Mouse (Mus musculus): Measurements from ENCODE around the gene Flvcr2. TPM values are rescaled to one million over a fixed set of nuclear protein-coding genes. Genes with fewer than 3 reads are reported as not detected.
"Not testable (repeated sequence)": the region's sequence is repeated elsewhere in the genome, so short reads cannot be mapped to it uniquely, and the experiment has no call there.

Flvcr2 gene
- 3.3 and 5.8 TPM in 2 replicates for polyA plus RNA-seq (2014; fragmentation: Nextera tagmentation; extraction: Ambion mirVana)

GRCm38 (mm10) chr12:85745827-85746695, at the start of gene Flvcr2:
Gene Flvcr2 (plus strand): TSS chr12:85746539.
- no peaks in the 10 kb centered on the region for H3K4me1 ChIP-seq (ENCODE audit: control insufficient read depth, insufficient read depth, low read length)
- peak; percentile 85 for ATAC-seq (ENCODE audit: low read depth)
- no peak within 1 kb of the TSS for H3K27ac ChIP-seq (ENCODE audit: low read depth, low read length)
- under 1% methylated on average over 51 of the region's 51 CpGs for WGBS
- peak within 1 kb of the TSS; percentile 84 for H3K4me2 ChIP-seq (ENCODE audit: low read depth, low read length)
- H3K36me3 ChIP-seq (ENCODE audit: control insufficient read depth, insufficient read depth, low read length): no peaks in the 10 kb centered on the region
- H3K9ac ChIP-seq (replicated peaks; ENCODE audit: low read depth, low read length): 0 out of 2 replicates have a peak within 1 kb of the TSS, but pooled peaks have one; percentile 16
- H3K4me3 ChIP-seq (ENCODE audit: low read depth, low read length): peak within 1 kb of the TSS; percentile 33
- no peaks in the 10 kb centered on the region for H3K9me3 ChIP-seq (ENCODE audit: control insufficient read depth, low read length)
- H3K27me3 ChIP-seq (ENCODE audit: control insufficient read depth, insufficient read depth, low read length): no peaks in the 10 kb centered on the region

GRCm38 (mm10) chr12:85698179-85698578, 48.2 kb upstream of the Flvcr2 start:
- WGBS: 20% methylated on average over 10 of the region's 37 CpGs
- H3K9ac ChIP-seq (replicated peaks; ENCODE audit: low read depth, low read length); H3K4me1 ChIP-seq (ENCODE audit: control insufficient read depth, insufficient read depth, low read length); H3K27ac ChIP-seq (ENCODE audit: low read depth, low read length); H3K4me3 ChIP-seq (ENCODE audit: low read depth, low read length); H3K9me3 ChIP-seq (ENCODE audit: control insufficient read depth, low read length); H3K36me3 ChIP-seq (ENCODE audit: control insufficient read depth, insufficient read depth, low read length); H3K27me3 ChIP-seq (ENCODE audit: control insufficient read depth, insufficient read depth, low read length): not testable (repeated sequence)
- peak; percentile 63; the same call in 1 of the 2 replicates for ATAC-seq (ENCODE audit: low read depth)
- peak overlapping the region; percentile 24; the same call in 1 of the 2 replicates for H3K4me2 ChIP-seq (ENCODE audit: low read depth, low read length)

GRCm38 (mm10) chr12:85700191-85700841, 46.0 kb upstream of the Flvcr2 start:
- H3K9me3 ChIP-seq (ENCODE audit: control insufficient read depth, low read length): no peaks in the 10 kb centered on the region
- WGBS: 67% methylated on average over 6 of the region's 6 CpGs
- no peak overlapping the region for H3K9ac ChIP-seq (replicated peaks; ENCODE audit: low read depth, low read length)
- no peaks in the 10 kb centered on the region for H3K27me3 ChIP-seq (ENCODE audit: control insufficient read depth, insufficient read depth, low read length)
- no peak overlapping the region for H3K4me2 ChIP-seq (ENCODE audit: low read depth, low read length)
- no peak overlapping the region for H3K4me3 ChIP-seq (ENCODE audit: low read depth, low read length)
- no peaks in the 10 kb centered on the region for H3K4me1 ChIP-seq (ENCODE audit: control insufficient read depth, insufficient read depth, low read length)
- no peaks in the 10 kb centered on the region for H3K36me3 ChIP-seq (ENCODE audit: control insufficient read depth, insufficient read depth, low read length)
- no peak overlapping the region for H3K27ac ChIP-seq (ENCODE audit: low read depth, low read length)
- ATAC-seq (ENCODE audit: low read depth): no peak

- 83% methylated on average over 7 of the region's 7 CpGs for WGBS
- Histone ChIP-seq H3K4me2 (ENCODE audit: low read depth, low read length) (no peak overlapping the region), H3K36me3 (ENCODE audit: control insufficient read depth, insufficient read depth, low read length) (no peaks in the 10 kb centered on the region), H3K9ac (replicated peaks; ENCODE audit: low read depth, low read length) (no peak overlapping the region), H3K27ac (ENCODE audit: low read depth, low read length) (no peak overlapping the region), H3K27me3 (ENCODE audit: control insufficient read depth, insufficient read depth, low read length) (no peaks in the 10 kb centered on the region), H3K4me1 (ENCODE audit: control insufficient read depth, insufficient read depth, low read length) (no peaks in the 10 kb centered on the region), H3K4me3 (ENCODE audit: low read depth, low read length) (no peak overlapping the region), H3K9me3 (ENCODE audit: control insufficient read depth, low read length) (no peaks in the 10 kb centered on the region)
- no peak for ATAC-seq (ENCODE audit: low read depth)
Measured at GRCm38 (mm10) chr12:85700842-85701223, 45.5 kb upstream of the Flvcr2 start.

- Histone ChIP-seq H3K9ac (replicated peaks; ENCODE audit: low read depth, low read length) (no peak overlapping the region), H3K4me3 (ENCODE audit: low read depth, low read length) (no peak overlapping the region), H3K4me1 (ENCODE audit: control insufficient read depth, insufficient read depth, low read length) (no peaks in the 10 kb centered on the region), H3K4me2 (ENCODE audit: low read depth, low read length) (no peak overlapping the region), H3K27ac (ENCODE audit: low read depth, low read length) (no peak overlapping the region), H3K9me3 (ENCODE audit: control insufficient read depth, low read length) (no peaks in the 10 kb centered on the region), H3K27me3 (ENCODE audit: control insufficient read depth, insufficient read depth, low read length) (no peaks in the 10 kb centered on the region), H3K36me3 (ENCODE audit: control insufficient read depth, insufficient read depth, low read length) (no peaks in the 10 kb centered on the region)
- no peak for ATAC-seq (ENCODE audit: low read depth)
- 80% methylated on average over 15 of the region's 15 CpGs for WGBS
Measured at GRCm38 (mm10) chr12:85702166-85703055, 43.9 kb upstream of the Flvcr2 start.

GRCm38 (mm10) chr12:85703507-85703906, 42.8 kb upstream of the Flvcr2 start:
- Histone ChIP-seq H3K4me2 (ENCODE audit: low read depth, low read length) (no peak overlapping the region), H3K9me3 (ENCODE audit: control insufficient read depth, low read length) (no peaks in the 10 kb centered on the region), H3K27me3 (ENCODE audit: control insufficient read depth, insufficient read depth, low read length) (no peaks in the 10 kb centered on the region), H3K4me3 (ENCODE audit: low read depth, low read length) (no peak overlapping the region), H3K9ac (replicated peaks; ENCODE audit: low read depth, low read length) (no peak overlapping the region), H3K27ac (ENCODE audit: low read depth, low read length) (no peak overlapping the region), H3K4me1 (ENCODE audit: control insufficient read depth, insufficient read depth, low read length) (no peaks in the 10 kb centered on the region), H3K36me3 (ENCODE audit: control insufficient read depth, insufficient read depth, low read length) (no peaks in the 10 kb centered on the region)
- no peak for ATAC-seq (ENCODE audit: low read depth)
- WGBS: 66% methylated on average over 3 of the region's 3 CpGs

- no peak for ATAC-seq (ENCODE audit: low read depth)
- no peaks in the 10 kb centered on the region for H3K36me3 ChIP-seq (ENCODE audit: control insufficient read depth, insufficient read depth, low read length)
- no peaks in the 10 kb centered on the region for H3K4me1 ChIP-seq (ENCODE audit: control insufficient read depth, insufficient read depth, low read length)
- no peak overlapping the region for H3K4me2 ChIP-seq (ENCODE audit: low read depth, low read length)
- H3K9me3 ChIP-seq (ENCODE audit: control insufficient read depth, low read length): no peaks in the 10 kb centered on the region
- H3K4me3 ChIP-seq (ENCODE audit: low read depth, low read length): no peak overlapping the region
- 61% methylated on average over 7 of the region's 7 CpGs for WGBS
- no peak overlapping the region for H3K9ac ChIP-seq (replicated peaks; ENCODE audit: low read depth, low read length)
- H3K27ac ChIP-seq (ENCODE audit: low read depth, low read length): no peak overlapping the region
- no peaks in the 10 kb centered on the region for H3K27me3 ChIP-seq (ENCODE audit: control insufficient read depth, insufficient read depth, low read length)
Measured at GRCm38 (mm10) chr12:85704566-85704965, 41.8 kb upstream of the Flvcr2 start.

GRCm38 (mm10) chr12:85705002-85705830, 41.1 kb upstream of the Flvcr2 start:
- peak overlapping the region; percentile 38 for H3K4me2 ChIP-seq (ENCODE audit: low read depth, low read length)
- peak; percentile 28 for ATAC-seq (ENCODE audit: low read depth)
- WGBS: 11% methylated on average over 20 of the region's 20 CpGs
- peak overlapping the region; percentile 21; the same call in 1 of the 2 replicates for H3K4me3 ChIP-seq (ENCODE audit: low read depth, low read length)
- no peak overlapping the region for H3K27ac ChIP-seq (ENCODE audit: low read depth, low read length)
- H3K9me3 ChIP-seq (ENCODE audit: control insufficient read depth, low read length): no peaks in the 10 kb centered on the region
- no peaks in the 10 kb centered on the region for H3K4me1 ChIP-seq (ENCODE audit: control insufficient read depth, insufficient read depth, low read length)
- no peaks in the 10 kb centered on the region for H3K27me3 ChIP-seq (ENCODE audit: control insufficient read depth, insufficient read depth, low read length)
- H3K36me3 ChIP-seq (ENCODE audit: control insufficient read depth, insufficient read depth, low read length): no peaks in the 10 kb centered on the region
- peak overlapping the region; percentile 28; the same call in 1 of the 2 replicates for H3K9ac ChIP-seq (replicated peaks; ENCODE audit: low read depth, low read length)
